Mouse (Mus musculus) urinary bladder, adult 18-20 months (tissue): Measurements from ENCODE around the gene Flt3l.
A peak's percentile ranks its signal among the peaks of the same experiment; 100 is the strongest.
"Not testable (repeated sequence)": the region's sequence is repeated elsewhere in the genome, so short reads cannot be mapped to it uniquely, and the experiment has no call there.

Source experiments
- DNase-seq, 2 experiments: peaks; one replicate each; pipeline ENCODE4 v3.0.0; 2022; ENCODE audit warnings: low spot score in 2 of 2, mixed read lengths in 2 of 2

The Flt3l gene

DNA sequence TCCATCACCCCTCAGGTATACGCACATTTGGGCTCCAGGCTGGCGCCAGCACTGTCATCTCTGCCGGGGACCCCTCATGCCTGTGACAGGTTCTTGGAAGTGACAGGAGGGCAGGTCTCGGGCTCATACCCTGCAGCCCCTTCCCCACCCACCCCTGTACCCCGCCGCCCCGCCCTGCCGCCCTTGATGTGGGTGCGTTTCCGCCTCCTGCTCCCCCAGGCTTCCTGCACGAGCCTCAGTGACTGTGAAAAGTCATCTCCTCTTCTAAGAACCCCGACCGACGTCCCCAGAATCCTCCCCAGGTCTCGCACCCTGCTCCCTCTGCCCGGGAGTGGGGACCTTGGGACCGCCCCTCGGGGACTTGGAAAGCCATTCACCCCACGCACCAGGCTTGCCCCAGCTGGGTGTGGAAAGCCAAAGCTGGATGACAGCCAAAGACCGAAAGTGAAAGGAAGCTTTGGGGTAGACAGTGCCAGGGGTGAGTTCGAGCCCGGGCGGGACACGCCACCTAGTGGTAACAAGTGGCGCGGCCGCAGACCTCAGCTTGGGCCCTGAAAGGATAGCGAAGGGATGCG, at the start of gene Flt3l, which contains the start of gene Gm45713:
Flt3l (minus strand) TSS at position 440 of the 575 bp plus-strand sequence.
Gm45713 (minus strand) TSS at position 239 of the 575 bp plus-strand sequence.
- peak; percentile 90 to 91 for DNase-seq

DNA sequence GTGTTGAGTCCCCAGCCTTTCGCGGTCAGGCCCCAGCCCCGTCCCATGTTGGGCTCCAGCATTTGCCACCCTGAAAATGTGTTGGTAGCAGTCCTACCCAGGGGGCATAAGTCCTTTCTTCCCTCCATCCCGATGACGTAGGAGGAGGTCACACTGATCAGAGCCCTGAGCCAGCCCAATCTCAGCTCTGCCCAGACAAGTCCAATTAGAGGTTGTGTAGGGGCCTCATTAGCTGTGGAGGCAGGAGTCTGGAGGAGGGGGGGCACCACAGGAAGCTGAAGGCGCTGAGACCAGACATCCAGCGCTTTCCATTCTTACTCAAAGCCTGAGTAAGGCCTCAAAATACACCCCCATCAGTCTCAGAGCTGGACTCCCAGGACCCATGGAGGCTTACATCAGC, 49.7 kb upstream of the Flt3l start:
- DNase-seq = no peak

- DNase-seq = no peak
Observed at GRCm38 (mm10) chr7:45183672-45184071, 47.4 kb upstream of the Flt3l start.

DNA sequence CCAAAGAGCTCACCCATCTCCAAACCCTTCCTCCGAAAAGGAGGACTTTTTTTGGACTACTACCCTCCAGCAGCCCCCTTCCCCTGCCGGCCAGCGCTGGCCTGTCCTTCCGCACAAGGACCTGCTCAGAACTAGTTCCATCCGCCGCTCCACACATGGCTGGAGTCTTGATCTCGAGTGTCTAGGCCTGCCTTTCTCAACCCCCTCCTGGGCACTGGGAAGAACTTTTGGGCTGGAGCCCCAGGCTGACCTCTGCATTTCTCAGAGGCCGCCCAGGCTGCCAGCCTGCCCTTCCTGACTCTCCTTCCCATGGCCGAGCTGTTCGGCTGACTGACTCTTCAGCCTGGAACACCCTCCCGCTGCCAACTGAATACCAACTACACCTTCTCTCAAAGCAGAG, 46.4 kb upstream of the Flt3l start:
- no peak for DNase-seq

DNA sequence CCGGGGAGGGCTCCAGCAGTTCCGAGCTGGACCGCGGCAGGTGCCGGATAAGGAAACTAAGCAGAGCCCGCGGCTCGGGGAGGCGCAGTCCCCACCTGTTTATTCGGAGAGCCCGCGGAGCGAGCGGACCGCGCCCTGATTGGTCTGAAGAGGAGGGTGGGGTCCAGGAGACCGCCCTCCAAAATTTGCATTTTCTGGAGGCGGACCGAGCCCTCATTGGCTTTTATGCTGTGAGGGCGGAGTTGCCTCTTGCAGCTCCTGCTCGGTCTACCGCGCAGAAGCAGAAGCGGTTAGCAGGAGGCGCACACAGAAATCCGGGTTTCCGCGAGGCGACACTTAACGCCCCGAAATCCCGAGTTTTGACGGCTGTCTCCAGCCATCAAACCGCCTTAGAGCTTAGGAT, 46.0 kb upstream of the Flt3l start:
- DNase-seq = peak; percentile 76 to 88

DNA sequence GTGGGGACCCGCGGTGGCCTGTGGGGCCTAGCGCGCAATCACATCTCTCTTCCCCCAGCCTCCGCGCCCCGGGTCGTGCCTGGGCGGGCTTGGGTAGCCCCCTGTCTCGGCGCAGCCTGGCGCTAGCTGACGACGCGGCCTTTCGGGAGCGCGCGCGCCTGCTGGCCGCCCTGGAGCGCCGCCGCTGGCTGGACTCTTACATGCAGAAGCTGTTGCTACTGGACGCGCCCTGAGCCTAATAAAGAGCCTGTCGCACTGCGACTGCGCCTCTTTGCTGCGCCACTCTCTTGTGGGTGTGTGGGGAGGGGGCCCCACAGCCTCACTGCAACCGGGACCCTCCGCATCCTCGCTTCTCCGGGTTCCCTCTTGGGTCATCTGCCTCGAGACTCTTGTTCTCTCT, 45.3 kb upstream of the Flt3l start:
- DNase-seq = no peak

GRCm38 (mm10) chr7:45180896-45181477, 44.8 kb upstream of the Flt3l start, which contains the start of gene Pth2:
Pth2 (plus strand) TSS chr7:45180995.
- no peak for DNase-seq

- no peak for DNase-seq
Observed at GRCm38 (mm10) chr7:45179469-45179868, 43.2 kb upstream of the Flt3l start, which contains the start of gene Gfy. Gfy (minus strand) TSS chr7:45179569.

DNA sequence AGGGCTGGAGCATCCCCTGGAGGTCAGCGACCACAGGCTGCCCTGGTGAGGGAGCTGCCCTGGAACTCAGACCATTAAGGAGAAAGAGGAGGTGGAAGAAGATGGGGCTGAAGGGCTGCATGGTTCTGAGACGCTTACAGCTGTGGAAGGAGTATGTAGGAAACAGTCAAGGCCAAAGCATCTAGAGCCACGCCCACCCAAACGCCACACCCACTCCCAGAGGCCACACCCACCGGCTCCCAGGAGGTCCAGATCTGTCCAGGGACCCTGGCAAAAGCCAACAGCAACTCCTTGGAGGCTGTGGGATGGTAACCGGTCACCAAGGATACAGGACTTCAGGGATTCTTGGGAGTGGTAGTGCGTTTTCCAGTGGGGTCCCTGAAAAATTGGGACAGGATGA, 42.3 kb upstream of the Flt3l start:
- DNase-seq = no peak

DNA sequence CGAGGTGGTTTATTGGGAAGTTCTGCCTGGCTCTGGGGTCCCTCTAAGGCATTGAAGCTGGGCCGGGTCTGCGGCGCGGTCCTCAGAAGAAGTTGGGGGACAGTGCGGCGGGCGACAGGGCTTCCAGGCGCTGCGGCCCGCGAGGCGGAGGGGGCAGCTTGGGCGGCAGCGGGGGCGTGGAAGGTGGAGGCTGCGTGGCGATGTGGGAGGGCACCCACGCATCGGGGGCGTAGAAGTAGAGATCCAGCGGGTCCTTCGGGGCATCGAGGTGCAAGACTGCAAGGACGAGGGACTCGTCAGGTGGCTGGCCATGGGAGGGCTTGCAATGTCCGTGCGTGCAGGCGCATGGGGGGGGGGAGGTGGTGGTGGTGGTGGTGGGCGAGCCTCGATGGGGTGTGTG, 40.1 kb upstream of the Flt3l start:
- DNase-seq = no peak

GRCm38 (mm10) chr7:45175929-45176328, 39.7 kb upstream of the Flt3l start:
- DNase-seq = no peak

- DNase-seq = no peak
Observed at GRCm38 (mm10) chr7:45175398-45175797, 39.2 kb upstream of the Flt3l start.

DNA sequence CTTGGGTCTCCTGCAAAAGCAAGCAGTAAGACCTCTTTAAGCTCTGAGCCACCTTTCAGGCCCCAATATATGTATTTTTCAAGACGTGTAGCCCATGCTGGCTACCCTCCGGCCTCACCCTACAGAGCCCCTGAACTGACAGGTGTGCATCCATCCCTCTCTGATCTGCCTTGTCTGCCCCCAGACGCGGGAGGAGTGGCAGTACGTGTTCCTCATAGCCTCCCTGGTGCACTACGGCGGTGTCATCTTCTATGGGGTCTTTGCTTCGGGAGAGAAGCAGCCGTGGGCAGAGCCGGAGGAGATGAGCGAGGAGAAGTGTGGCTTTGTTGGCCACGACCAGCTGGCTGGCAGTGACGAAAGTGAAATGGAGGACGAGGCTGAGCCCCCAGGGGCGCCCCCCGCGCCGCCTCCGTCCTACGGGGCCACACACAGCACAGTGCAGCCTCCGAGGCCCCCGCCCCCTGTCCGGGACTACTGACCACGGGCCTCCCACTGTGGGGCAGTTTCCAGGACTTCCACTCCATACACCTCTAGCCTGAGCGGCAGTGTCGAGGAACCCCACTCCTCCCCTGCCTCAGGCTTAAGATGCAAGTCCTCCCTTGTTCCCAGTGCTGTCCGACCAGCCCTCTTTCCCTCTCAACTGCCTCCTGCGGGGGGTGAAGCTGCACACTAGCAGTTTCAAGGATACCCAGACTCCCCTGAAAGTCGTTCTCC, 38.5 kb upstream of the Flt3l start:
- DNase-seq = no peak

- DNase-seq = not testable (repeated sequence)
Observed at GRCm38 (mm10) chr7:45173772-45174171, 37.5 kb upstream of the Flt3l start.

GRCm38 (mm10) chr7:45172974-45173373, 36.7 kb upstream of the Flt3l start:
- DNase-seq = no peak

GRCm38 (mm10) chr7:45169495-45169894, 33.3 kb upstream of the Flt3l start:
- no peak for DNase-seq

- DNase-seq = no peak
Observed at GRCm38 (mm10) chr7:45168656-45169055, 32.4 kb upstream of the Flt3l start.

- DNase-seq = no peak
Observed at GRCm38 (mm10) chr7:45167761-45168445, 31.7 kb upstream of the Flt3l start.

DNA sequence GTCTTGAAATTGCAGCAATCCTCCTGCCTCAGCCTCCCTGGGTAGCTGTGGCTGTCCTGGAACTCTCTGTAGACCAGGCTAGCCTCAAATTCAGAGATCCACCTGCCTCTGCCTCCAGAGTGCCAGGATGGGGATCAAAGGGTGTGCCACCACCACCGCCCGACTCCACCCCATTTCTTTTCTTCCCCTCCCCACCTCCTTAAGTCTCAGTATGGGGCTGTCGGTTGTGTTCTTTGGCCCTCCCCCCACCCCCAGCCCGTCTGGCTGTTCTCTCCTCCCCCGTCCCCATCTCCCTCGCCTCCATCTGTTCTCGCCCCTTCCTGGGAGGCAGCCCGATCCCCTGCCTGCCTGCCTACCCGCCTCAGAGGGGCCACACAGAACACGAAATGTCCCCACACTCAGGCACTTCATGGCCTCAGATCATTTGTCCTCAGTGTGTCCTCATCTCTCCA, 30.7 kb upstream of the Flt3l start:
- DNase-seq = no peak

DNA sequence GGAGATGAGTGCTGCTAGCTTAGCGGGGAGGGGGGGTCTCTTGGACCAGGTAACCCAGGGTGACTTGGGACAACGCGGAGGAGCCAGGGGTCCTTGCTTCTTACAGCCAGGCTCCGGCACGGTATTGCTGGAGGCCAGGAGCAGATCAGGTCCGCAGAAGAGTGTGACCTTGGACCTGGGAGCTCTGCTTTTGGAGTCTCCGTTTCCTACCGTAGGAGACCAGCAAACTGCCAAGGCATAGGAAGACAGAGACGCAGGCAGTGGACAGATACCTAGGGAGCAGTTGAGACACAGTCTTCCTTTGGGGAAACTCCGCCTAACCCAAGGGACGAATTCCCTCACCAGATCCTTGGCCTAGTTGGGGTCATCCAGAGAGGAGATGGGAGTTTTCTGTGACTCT, 29.5 kb upstream of the Flt3l start:
- DNase-seq = no peak

DNA sequence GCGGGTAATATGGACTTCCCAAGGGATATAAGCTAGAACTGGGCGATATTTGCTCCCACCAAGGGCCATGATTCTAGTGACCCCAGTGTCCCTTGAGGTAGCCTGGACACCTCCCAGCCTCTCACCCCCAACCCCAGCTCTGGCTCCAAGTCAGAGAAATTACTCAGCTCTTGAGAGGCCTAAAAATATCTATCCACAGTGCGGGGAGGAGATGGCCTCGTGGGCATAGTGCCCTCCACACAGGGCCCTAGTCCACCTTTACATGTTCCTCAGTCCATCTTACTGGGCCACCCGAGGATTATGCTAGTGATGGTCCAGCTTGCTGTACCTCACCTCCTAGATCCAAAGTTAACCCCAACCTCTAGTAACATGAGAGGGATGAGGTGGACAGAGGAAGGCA, 28.6 kb upstream of the Flt3l start:
- no peak for DNase-seq

DNA sequence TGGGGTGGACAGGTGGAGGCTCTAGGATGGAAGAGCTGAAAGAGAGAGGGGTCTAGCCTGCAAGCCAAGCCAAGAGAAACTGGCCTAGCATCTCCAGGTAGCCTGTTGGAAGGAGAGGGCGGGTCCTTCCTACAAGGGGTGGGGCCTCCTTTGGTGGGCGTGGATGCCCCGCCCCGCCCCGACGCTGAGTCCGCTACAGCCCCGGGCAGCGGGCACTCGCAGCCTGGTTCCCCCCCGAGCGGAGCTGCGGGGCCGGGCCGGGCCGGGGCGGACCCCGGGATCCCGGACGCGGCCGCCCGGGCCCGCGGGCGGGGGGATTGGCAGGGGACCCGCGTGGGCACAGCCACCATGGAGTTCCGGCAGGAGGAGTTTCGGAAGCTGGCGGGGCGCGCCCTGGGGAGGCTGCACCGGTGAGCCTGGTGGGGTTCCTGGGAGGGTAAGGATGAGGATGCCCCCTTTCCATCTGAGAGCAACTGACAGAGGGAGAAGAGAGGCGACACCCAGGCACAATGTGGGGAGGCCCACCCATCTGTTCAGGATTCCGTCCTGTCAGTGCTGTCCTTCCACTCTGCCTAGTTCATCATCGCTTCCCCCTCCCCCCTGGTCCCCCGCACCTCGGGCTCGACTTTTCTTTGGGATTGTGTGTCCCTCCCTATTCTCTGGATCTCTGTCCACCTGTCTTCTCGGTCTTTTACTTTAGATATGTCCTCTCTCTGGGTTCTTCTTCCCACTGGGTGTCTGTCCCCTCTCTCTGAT, 27.7 kb upstream of the Flt3l start, which contains the start of gene Slc17a7:
Slc17a7 (plus strand) TSS at position 215 of the 756 bp plus-strand sequence.
- DNase-seq = peak in 1 of 2 experiments; percentile 25
